Mouse (Mus musculus) heart, embryonic 10.5 days (tissue): ENCODE data around the gene Spef2. TPM values are rescaled to one million over a fixed set of nuclear protein-coding genes. Genes with fewer than 3 reads are reported as not detected.
A peak's percentile ranks its signal among the peaks of the same experiment; 100 is the strongest.
"Not testable (repeated sequence)": the region's sequence is repeated elsewhere in the genome, so short reads cannot be mapped to it uniquely, and the experiment has no call there.

Experiments used
- DNase-seq: peaks from one replicate; pipeline ENCODE4 v3.0.0-alpha.2; 2017; ENCODE audit warnings: low spot score
- H3K27ac ChIP-seq: fragments of 300-500 bp; sonication (generic); 2 replicates; pipeline ENCODE4 v1.5.1; 2016; ENCODE audit warnings: mild to moderate bottlenecking
- H3K27me3 ChIP-seq: fragments of 300-500 bp; sonication (generic); 2 replicates; pipeline ENCODE4 v1.6.1; 2016; ENCODE audit warnings: mild to moderate bottlenecking; ENCODE audit not compliant: poor library complexity, insufficient read depth, severe bottlenecking
- H3K36me3 ChIP-seq: fragments of 300-500 bp; sonication (generic); 2 replicates; pipeline ENCODE4 v1.6.1; 2016; ENCODE audit warnings: mild to moderate bottlenecking, moderate library complexity
- H3K4me1 ChIP-seq: fragments of 300-500 bp; sonication (generic); 2 replicates; pipeline ENCODE4 v1.6.1; 2016; ENCODE audit warnings: mild to moderate bottlenecking
- H3K4me3 ChIP-seq: fragments of 300-500 bp; sonication (generic); 2 replicates; pipeline ENCODE4 v1.5.1; 2016; ENCODE audit warnings: mild to moderate bottlenecking, moderate library complexity
- H3K9me3 ChIP-seq: fragments of 300-500 bp; sonication (generic); 2 replicates; pipeline ENCODE4 v1.6.1; 2016; ENCODE audit warnings: mild to moderate bottlenecking, moderate library complexity
- WGBS: fragments of 180-500 bp; shearing (Covaris S2); methylation state at CpG from one replicate; pipeline ENCODE4 v1.1.7; 2016; 5-methylcytosine and 5-hydroxymethylcytosine counted together
- polyA plus RNA-seq: library from polyadenylated mRNA; unstranded; fragments of >200 nt; fragmentation: Nextera tagmentation; extraction: Ambion mirVana; gene quantifications from 2 replicates; pipeline ENCODE4 v1.2.1, GENCODE M21; 2016

Spef2 gene
- polyA plus RNA-seq = 0.25 and 0.33 TPM in 2 replicates

GRCm38 (mm10) chr15:9748359-9749102, at the start of gene Spef2:
Spef2 (minus strand) TSS chr15:9748868.
- H3K4me3 ChIP-seq = peak within 1 kb of the TSS; percentile 41
- DNase-seq = peak; percentile 85
- no peak within 1 kb of the TSS for H3K27ac ChIP-seq
- no peaks in the 10 kb centered on the region for H3K27me3 ChIP-seq
- H3K4me1 ChIP-seq = no peaks in the 10 kb centered on the region
- H3K9me3 ChIP-seq = no peaks in the 10 kb centered on the region
- H3K36me3 ChIP-seq = no peaks in the 10 kb centered on the region
- 29% methylated on average over 16 of the region's 16 CpGs for WGBS

DNA sequence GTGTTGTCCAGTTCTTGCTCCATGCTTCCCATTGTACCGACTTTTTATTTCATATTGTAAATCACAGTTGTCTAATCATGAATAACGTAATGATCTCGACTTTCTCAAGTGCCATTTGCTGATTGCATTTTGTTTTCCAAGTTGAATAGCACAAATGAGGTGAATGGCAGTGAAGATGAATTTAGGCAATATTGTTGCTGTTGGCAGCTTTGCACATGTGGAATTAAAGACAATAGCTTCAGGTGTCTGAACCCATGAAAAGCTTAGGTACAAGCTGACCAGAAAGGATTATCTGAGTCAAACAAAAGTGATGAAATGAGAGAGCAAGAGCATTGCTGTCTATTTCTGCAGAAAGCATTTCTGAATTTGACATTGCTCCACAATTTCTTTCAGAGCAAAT, 45.5 kb upstream of the Spef2 start:
- Histone ChIP-seq H3K27ac (no peak overlapping the region), H3K36me3 (no peaks in the 10 kb centered on the region), H3K4me1 (no peaks in the 10 kb centered on the region), H3K4me3 (no peak overlapping the region), H3K9me3 (no peaks in the 10 kb centered on the region), H3K27me3 (no peaks in the 10 kb centered on the region)
- no peak for DNase-seq
- 79% methylated on average over 3 of the region's 3 CpGs for WGBS

DNA sequence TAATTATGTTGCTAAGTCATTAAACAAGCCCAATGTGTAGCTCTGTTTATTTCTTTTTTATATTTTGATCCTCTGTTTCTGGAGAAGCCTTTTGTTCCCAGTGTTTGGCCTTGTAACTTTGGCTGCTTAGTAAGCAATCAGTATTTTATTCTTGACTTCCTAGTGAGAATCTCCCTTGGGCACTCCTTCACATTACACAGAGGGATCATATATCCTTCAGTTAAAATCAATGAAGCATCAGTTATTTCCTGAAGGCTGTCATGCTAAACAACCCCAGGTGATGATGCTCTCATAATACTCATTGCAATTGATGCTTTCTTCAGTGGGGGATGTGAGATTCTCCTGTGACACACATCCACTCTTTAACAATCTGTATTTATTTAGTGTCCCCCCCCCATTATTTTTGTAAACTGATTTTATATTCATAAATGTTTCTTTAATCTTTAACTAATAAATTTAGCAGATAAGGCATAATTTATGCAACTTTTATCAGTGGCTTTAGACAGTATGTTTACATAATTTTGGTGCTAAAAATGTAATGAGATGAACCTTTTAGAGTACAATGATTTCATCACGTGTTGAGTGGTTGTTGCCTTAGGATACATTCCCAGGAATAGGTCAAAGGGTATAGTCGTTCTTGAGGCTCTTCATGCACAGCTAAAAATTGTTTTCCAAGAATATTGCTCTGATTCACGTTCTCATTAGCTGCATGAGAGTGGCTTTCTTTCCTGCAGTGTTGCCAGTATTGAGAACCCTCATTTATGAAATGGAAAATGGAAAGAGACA, 39.8 kb upstream of the Spef2 start:
- no peaks in the 10 kb centered on the region for H3K4me1 ChIP-seq
- H3K4me3 ChIP-seq = no peak overlapping the region
- 53% methylated on average over 3 of the region's 3 CpGs for WGBS
- no peak overlapping the region for H3K27ac ChIP-seq
- H3K36me3 ChIP-seq = no peaks in the 10 kb centered on the region
- no peak for DNase-seq
- no peaks in the 10 kb centered on the region for H3K9me3 ChIP-seq
- H3K27me3 ChIP-seq = no peaks in the 10 kb centered on the region

GRCm38 (mm10) chr15:9774222-9775142, 25.8 kb upstream of the Spef2 start:
- H3K27ac ChIP-seq, H3K27me3 ChIP-seq, H3K4me3 ChIP-seq, H3K36me3 ChIP-seq, H3K9me3 ChIP-seq, DNase-seq, H3K4me1 ChIP-seq: not testable (repeated sequence)
- WGBS = 85% methylated on average over 6 of the region's 6 CpGs

DNA sequence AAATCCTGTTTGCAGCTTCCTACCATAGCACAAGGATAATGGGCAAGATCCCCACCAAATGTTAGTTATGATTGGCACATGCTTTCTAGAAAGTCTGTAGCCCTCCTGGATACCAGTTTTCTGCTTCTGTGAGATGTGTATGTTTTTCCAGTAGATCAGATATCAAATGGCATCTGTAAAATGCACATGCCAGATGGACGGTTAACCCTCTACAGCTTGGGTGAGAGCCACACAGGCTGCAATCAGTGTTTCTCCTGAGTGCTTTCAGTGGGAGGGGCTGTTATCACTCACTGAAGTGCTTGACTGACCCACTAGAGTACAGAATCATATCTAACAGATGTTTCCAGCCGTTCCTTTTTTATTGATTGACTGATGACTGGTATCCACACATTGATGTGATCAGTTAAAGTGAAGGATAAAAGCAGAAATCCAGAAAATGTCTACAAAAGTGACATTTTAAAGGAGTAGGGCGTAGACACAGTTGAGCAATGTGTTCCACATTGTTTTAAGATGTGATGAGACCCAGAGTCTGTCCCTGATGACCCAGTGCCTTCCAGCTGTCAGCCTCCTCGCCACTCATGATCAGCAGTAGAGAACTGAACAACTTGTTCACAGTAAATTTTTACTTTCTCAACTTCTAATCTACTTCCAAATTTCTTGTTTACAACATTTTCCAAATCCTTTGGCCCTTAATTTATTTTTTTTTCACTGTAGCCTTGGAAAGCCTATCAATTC, 19.7 kb upstream of the Spef2 start:
- Histone ChIP-seq H3K27ac (no peak overlapping the region), H3K4me3 (no peak overlapping the region), H3K4me1 (no peaks in the 10 kb centered on the region), H3K36me3 (no peaks in the 10 kb centered on the region), H3K27me3 (no peaks in the 10 kb centered on the region), H3K9me3 (no peaks in the 10 kb centered on the region)
- no peak for DNase-seq
- WGBS = 34% methylated on average over 4 of the region's 4 CpGs

GRCm38 (mm10) chr15:9767034-9767433, 18.4 kb upstream of the Spef2 start:
- H3K4me3 ChIP-seq = no peak overlapping the region

DNA sequence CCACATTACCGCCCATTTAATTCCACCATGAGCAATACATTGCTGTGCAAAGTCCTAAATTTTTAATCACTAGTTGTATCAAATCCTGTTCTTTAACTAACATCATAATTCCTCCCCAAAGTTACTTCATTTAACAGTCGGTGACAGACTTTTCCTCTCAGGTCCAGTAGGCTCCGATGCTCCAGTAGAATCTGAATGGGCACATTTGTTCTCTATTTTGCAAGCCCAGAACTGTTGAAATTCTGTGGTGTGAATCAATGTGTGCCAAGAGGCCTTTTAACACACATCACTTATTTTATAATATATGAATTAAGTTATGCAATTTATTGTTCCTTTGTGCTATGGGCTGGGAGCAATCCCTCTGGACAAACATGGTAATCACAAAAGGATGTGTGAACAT, 2.3 kb upstream of the Spef2 start:
- H3K27ac ChIP-seq = no peak overlapping the region
- DNase-seq = no peak
- no peaks in the 10 kb centered on the region for H3K9me3 ChIP-seq
- no peaks in the 10 kb centered on the region for H3K4me1 ChIP-seq
- H3K4me3 ChIP-seq = no peak overlapping the region
- WGBS = 80% methylated on average over 3 of the region's 3 CpGs
- no peaks in the 10 kb centered on the region for H3K27me3 ChIP-seq
- no peaks in the 10 kb centered on the region for H3K36me3 ChIP-seq

More at GRCm38 (mm10) chr15:9767034-9767433, 18.4 kb upstream of the Spef2 start:
- Histone ChIP-seq H3K27me3 (no peaks in the 10 kb centered on the region), H3K27ac (no peak overlapping the region), H3K4me1 (no peaks in the 10 kb centered on the region), H3K36me3 (no peaks in the 10 kb centered on the region), H3K9me3 (no peaks in the 10 kb centered on the region)
- DNase-seq = no peak

- H3K9me3 ChIP-seq = no peaks in the 10 kb centered on the region
- no peak for DNase-seq
- no peak overlapping the region for H3K27ac ChIP-seq
- WGBS = 75% methylated on average over 5 of the region's 5 CpGs
- H3K4me3 ChIP-seq = no peak overlapping the region
- H3K36me3 ChIP-seq = no peaks in the 10 kb centered on the region
- no peaks in the 10 kb centered on the region for H3K4me1 ChIP-seq
- no peaks in the 10 kb centered on the region for H3K27me3 ChIP-seq
Measured at GRCm38 (mm10) chr15:9747410-9748104, 1.1 kb downstream of the Spef2 start.

GRCm38 (mm10) chr15:9742172-9742571, 6.5 kb downstream of the Spef2 start:
- Histone ChIP-seq H3K9me3 (peaks cover 4% of the 10 kb centered on the region), H3K27me3 (no peaks in the 10 kb centered on the region), H3K4me3 (no peak overlapping the region), H3K4me1 (no peaks in the 10 kb centered on the region), H3K36me3 (no peaks in the 10 kb centered on the region), H3K27ac (no peak overlapping the region)
- DNase-seq = no peak
- 84% methylated on average over 3 of the region's 3 CpGs for WGBS

- no peak for DNase-seq
- no peaks in the 10 kb centered on the region for H3K36me3 ChIP-seq
- WGBS = 61% methylated on average over 7 of the region's 7 CpGs
- H3K27ac ChIP-seq = no peak overlapping the region
- no peaks in the 10 kb centered on the region for H3K4me1 ChIP-seq
- H3K9me3 ChIP-seq = no peaks in the 10 kb centered on the region
- no peak overlapping the region for H3K4me3 ChIP-seq
- H3K27me3 ChIP-seq = no peaks in the 10 kb centered on the region
Measured at GRCm38 (mm10) chr15:9714574-9715458, 33.9 kb downstream of the Spef2 start.

DNA sequence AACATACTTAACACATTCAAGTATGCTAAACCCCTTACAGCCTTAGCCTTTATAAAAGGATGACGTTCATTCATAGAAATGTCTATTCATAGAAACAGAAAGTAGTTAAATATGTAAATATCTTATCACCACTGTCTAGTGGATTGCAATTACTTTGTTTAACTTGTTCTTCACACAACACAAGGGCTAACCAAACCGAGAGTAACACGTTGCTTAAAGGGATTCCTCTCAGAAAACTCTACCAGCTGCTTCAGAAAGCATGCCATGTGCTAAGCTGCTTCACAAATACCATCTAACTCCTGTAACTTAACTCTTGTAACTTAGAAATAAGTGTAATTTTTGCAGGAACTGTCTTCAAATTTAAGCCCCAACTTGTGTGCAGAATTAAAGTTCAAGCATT, 35.0 kb downstream of the Spef2 start:
- Histone ChIP-seq H3K36me3 (no peaks in the 10 kb centered on the region), H3K4me3 (no peak overlapping the region), H3K27me3 (no peaks in the 10 kb centered on the region), H3K4me1 (no peaks in the 10 kb centered on the region), H3K9me3 (no peaks in the 10 kb centered on the region), H3K27ac (no peak overlapping the region)
- WGBS = 76% methylated on average over 3 of the region's 3 CpGs
- DNase-seq = no peak
